Mouse (Mus musculus): ENCODE results near the gene Git1.

The Git1 gene

DNA sequence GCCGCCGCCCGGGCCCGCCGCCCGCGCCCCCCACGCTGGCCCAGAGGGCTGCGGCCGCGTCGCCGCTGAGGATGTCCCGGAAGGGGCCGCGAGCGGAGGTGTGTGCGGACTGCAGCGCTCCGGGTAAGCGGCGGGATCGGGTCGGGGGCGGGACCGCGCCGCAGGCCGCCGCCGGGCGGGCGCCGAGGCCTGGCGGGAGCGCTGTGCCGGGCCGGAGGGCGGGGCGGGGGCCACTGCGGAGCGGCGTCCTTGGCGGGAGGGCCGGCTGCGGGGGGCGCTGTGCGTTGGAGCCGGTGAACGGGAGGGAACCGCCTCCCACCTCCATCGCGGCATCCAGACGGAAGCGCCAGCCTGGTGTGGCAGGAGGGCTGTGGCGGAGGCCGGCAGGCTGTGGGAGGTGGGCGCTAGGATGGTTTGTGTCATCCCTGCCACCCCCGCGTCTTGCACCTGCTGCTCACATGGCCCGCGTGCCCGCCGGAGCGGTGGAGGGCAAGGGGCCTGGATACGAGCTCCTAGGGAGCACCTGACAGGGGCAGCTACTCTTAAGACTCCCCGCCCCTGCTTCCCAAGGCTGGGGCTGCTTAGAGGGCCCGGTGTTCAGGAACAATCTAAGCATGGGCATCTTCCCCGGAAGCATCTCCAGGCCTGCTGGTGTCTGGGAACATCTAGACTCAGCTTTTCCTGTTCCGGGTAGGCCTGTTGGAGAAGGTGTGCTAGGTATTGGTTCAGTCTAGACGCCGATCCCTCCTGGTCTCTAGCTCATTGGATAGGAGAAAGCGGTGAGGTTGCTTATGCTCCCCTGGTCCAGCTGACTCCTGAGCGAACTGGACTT lies at the start of gene Git1:
Gene Git1, plus strand, starts transcription at position 51 of the 832 bp plus-strand sequence.
- no peak for DNase-seq (ENCODE audit: extremely low spot score, low read depth, low spot score)

GRCm38 (mm10) chr11:77444939-77445338 lies 48.4 kb upstream of the Git1 start:
- no peak for DNase-seq (ENCODE audit: extremely low spot score, low read depth, low spot score)

- DNase-seq (ENCODE audit: extremely low spot score, low read depth, low spot score) = peak; percentile 20
These were observed 46.7 kb upstream of the Git1 start for GRCm38 (mm10) chr11:77446628-77447041.

- no peak for DNase-seq (ENCODE audit: extremely low spot score, low read depth, low spot score)
These were observed 44.1 kb upstream of the Git1 start for GRCm38 (mm10) chr11:77449224-77449623.

- DNase-seq (ENCODE audit: extremely low spot score, low read depth, low spot score) = no peak
These were observed 41.7 kb upstream of the Git1 start for GRCm38 (mm10) chr11:77451670-77452069.

- DNase-seq (ENCODE audit: extremely low spot score, low read depth, low spot score) = no peak
These were observed 40.0 kb upstream of the Git1 start for GRCm38 (mm10) chr11:77453388-77453787.

DNA sequence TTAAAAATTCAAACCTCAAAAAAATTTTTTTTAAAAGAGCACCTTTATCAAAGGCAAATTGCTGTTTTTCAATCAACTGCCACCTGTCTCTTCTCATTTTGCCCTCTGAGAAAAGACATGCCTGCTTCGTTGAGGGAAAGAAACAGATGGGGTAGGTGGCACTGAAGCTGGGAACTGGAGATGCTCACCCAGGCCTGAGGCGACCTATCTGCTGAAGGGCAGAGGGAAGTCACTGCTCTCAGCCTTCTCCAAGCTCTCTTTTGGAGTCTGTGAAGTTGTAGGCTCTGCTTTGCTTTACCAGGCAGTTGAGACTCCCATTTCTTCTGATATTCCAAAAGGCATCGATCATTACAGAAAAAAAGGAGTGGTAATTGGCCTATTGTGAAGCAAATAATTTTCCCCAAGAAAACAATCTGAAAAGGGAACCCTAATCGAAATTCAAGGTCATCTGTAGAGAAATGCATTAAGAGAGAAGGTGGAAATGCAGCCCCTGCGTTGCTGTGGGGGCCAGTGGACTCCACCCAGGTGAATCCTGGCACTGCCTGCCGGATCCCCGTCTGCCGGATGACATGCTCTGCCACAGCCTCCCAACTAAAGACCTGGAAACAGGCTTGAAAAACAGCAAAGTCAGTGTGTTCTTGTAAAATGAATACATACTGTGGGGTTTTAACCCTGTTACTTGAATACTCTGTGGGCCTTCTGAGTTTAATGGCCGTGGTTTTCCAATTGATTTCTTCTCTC lies 37.4 kb upstream of the Git1 start:
- DNase-seq (ENCODE audit: extremely low spot score, low read depth, low spot score) = no peak

DNA sequence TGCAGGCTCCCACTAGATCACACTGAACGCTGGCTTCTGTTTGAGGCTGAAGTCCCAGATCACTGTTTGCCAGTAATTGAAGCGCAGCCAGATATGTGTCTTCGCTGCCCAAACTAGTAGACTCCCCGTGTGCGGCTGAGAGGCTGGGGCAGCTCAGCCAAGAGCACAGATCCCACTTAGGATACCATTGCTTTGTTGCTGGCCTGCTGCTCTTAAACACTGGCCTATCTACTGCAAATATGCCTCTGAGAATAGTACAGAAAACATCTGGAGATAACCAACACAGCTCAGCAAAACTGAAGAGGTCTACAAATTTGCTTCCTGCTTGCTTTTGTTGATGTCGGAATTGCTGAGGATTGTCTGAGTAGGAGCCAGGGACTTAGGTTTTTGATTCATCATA lies 36.5 kb upstream of the Git1 start:
- DNase-seq (ENCODE audit: extremely low spot score, low read depth, low spot score) = no peak

GRCm38 (mm10) chr11:77461856-77462255 lies 31.5 kb upstream of the Git1 start:
- DNase-seq (ENCODE audit: extremely low spot score, low read depth, low spot score) = no peak

DNA sequence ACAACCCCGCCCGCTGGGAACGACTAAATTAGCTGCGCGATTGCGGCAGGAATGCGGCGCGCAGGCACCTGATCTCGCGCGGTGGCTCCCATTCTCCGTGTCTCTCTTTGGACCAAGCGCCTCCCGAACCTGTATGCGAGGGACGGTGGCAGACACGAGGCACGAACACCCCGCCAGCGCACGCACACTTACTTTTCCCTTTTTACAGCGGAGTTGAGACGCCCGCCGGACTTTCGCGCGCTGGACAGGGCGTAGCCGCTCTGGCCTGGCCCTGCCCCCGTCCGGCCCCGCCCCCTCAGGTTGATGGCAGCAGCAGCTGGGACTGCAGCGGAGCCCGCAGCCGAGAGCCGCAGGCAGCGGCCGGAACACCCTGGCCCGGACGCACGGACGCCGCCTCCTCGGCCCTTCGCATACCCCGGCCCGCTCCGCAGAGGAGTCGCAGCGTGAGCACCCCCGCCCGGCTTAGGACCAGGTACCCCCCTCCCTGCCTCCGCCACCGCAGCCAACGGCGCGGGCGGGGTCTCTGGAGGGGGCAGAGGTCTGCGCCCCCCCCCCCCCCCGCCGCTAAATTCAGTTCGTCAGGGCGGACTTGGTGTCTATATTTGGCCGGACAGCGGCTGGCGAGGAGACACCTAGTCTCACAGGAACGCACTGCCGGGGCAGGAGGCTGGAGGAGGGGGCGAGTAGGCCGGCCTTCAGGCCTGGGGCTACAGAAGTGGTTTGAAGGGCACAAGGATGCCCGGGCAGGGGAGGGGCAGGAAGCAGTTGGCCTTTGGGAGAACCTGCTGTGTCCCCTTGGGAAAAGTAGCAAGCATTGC lies 30.9 kb upstream of the Git1 start, which contains the start of gene Coro6:
Gene Coro6, plus strand, starts transcription at position 129 of the 818 bp plus-strand sequence.
- no peak for DNase-seq (ENCODE audit: extremely low spot score, low read depth, low spot score)

GRCm38 (mm10) chr11:77463101-77463445 lies 30.3 kb upstream of the Git1 start:
- DNase-seq (ENCODE audit: extremely low spot score, low read depth, low spot score) = no peak

DNA sequence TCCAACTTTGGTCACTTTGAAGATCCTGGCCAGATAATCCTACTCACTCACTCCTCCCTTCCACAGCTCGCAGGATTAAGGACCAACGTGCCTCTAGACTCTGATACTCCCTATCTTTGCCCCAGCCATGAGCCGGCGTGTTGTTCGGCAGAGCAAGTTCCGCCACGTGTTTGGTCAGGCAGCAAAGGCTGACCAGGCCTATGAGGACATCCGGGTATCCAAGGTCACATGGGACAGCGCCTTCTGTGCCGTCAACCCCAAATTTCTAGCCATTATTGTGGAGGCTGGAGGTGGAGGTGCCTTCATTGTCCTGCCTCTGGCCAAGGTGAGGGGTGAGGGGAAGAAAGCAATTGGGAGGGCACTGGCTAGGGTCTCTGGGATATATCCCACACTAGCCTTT lies 29.6 kb upstream of the Git1 start:
- DNase-seq (ENCODE audit: extremely low spot score, low read depth, low spot score) = no peak

DNA sequence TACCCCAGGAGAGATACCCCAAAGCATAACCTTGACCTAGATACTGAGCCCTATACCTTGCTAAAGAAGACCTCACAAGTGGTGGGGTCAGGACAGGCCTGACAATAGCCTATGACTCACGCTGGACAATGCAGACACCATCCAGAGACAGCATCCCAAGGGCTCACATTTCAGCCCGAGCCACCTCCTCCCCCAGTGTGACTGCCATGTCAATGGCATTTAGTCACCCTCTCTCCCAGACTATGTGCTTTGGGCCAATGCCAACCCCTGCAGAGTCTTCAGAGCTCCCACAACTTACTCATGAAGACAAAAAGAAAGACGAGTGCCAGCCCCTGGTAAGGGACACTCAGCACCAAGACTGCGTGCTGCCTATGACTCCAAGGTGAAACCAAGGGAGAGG lies 28.7 kb upstream of the Git1 start:
- no peak for DNase-seq (ENCODE audit: extremely low spot score, low read depth, low spot score)

DNA sequence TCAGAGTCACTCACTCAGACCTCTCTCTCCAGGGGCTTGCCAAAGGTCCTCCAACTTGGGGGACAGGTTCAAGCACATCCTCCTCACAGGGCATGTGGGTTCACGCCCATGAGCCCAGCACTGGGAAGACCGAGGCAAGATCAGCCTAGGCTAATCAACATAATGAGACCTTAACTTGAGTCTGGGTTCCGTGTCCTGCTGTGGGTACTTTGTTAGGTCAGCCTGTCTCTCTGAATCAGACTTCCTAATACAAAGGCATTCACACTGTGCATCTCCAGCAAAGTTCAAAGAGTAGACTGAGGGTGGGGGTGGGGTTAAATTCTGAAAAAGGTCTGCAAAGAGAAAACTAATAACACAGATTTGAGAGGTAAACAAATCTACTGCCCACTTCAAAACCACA lies 28.3 kb upstream of the Git1 start:
- no peak for DNase-seq (ENCODE audit: extremely low spot score, low read depth, low spot score)

GRCm38 (mm10) chr11:77466544-77466943 lies 26.8 kb upstream of the Git1 start:
- DNase-seq (ENCODE audit: extremely low spot score, low read depth, low spot score) = no peak

- no peak for DNase-seq (ENCODE audit: extremely low spot score, low read depth, low spot score)
These were observed 26.2 kb upstream of the Git1 start for GRCm38 (mm10) chr11:77467157-77467556.

GRCm38 (mm10) chr11:77467784-77468183 lies 25.6 kb upstream of the Git1 start:
- DNase-seq (ENCODE audit: extremely low spot score, low read depth, low spot score) = no peak

- DNase-seq (ENCODE audit: extremely low spot score, low read depth, low spot score) = no peak
These were observed 25.0 kb upstream of the Git1 start for GRCm38 (mm10) chr11:77468397-77468796.

- DNase-seq (ENCODE audit: extremely low spot score, low read depth, low spot score) = no peak
These were observed 22.0 kb upstream of the Git1 start for GRCm38 (mm10) chr11:77471407-77471806.

DNA sequence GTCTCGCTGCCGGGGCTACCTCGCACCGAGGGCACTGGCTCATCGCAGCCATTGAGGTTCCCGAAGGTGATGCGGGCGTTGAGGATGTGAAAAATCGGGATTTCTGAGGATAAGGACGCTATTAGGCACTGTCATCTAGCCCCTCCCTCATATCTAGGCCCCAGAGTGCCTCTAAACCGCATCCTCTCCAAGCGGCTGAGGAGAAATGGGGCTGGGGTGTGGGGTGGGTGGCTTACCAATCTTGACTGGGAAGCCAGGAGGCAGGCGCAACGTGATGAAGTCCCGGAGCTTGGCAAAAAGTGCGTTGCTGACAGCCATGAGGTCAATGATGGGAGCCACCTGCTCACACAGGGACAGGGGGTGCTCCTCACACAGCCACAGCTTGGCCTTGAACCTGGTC lies 20.6 kb upstream of the Git1 start:
- DNase-seq (ENCODE audit: extremely low spot score, low read depth, low spot score) = no peak

DNA sequence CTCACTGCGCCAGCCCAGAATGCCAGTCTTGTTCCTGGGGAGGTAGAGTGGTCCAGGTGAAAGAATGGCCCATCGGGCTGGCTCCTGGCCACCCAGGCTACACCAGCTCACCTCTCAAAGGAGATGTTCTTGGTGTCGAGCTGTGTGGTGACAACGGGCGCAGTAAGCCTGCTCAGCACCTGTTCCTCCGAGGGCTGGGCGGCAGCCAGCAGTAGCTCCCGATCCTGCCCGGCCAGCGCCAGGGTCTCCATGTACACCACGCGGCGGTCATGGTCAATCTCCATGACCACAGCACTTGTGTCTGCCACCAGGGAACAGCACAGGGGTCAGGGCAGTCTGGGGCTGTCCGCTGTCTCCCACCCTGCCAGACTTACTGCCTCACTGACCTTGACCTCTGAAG lies 17.1 kb upstream of the Git1 start:
- no peak for DNase-seq (ENCODE audit: extremely low spot score, low read depth, low spot score)
